Mouse (Mus musculus): Measurements from ENCODE around the gene Cpeb4.

- TF ChIP-seq POLR2A (IDR thresholded peaks at IDR 0.05; ENCODE audit: borderline replicate concordance, control insufficient read depth, low read depth, low read length), result no peak
- TF ChIP-seq CTCF (IDR thresholded peaks at IDR 0.05; ENCODE audit: control insufficient read depth, insufficient read depth, low read length), result no peak
Observed at GRCm38 (mm10) chr11:31831983-31832382, 40.0 kb upstream of the Cpeb4 start.
